Mouse (Mus musculus) layer of hippocampus, adult 9-11 months (tissue): ENCODE measurements at regions not wholly inside any gene's neighbourhood (a gene's known extent, or its start where the extent isn't known, plus 50 kb on each side); places are given as distances from the start of the nearest gene placed in this dataset.
"Not testable (repeated sequence)": the region's sequence is repeated elsewhere in the genome, so short reads cannot be mapped to it uniquely, and the experiment has no call there.

Source experiments
- DNase-seq: peaks from one replicate; pipeline ENCODE4 v3.0.0; 2022

GRCm38 (mm10) chr5:78075203-78075602, 667.4 kb upstream of the Igfbp7 start:
- DNase-seq, result no peak

DNA sequence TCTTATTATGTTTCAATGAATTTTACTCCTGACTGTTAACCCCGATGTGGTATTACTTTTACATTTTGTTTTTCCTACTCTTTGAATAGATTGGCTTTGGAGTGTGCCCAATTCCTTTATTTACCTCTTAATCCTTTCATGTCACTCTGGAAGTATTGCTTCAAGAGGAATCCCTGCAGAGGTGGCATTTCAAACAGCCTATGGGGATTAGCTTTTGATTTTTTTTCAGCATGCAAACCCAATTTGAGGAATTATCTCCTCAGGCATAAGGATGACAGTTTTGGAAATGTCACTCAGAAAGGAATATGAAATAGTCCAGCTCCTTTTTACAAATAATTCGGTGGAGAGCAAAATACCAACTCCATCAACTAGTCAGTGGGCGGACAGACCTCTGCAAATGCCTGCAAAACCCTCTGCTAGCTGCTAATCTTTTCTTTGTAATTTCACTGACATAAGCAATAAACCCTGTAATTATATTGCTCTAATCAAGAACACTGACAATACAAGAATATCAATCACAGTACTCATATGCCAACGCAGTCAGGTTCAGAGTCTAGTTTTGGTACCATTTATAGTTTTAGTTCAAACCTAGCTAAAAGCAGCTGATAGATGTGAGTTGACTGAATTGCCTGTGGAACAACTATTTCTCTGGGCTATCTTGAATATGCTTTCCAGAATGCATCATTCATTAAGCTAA, 624.9 kb upstream of the Igfbp7 start:
- no peak for DNase-seq

- DNase-seq, result no peak
Measured at GRCm38 (mm10) chr5:78017523-78017922, 609.7 kb upstream of the Igfbp7 start.

DNA sequence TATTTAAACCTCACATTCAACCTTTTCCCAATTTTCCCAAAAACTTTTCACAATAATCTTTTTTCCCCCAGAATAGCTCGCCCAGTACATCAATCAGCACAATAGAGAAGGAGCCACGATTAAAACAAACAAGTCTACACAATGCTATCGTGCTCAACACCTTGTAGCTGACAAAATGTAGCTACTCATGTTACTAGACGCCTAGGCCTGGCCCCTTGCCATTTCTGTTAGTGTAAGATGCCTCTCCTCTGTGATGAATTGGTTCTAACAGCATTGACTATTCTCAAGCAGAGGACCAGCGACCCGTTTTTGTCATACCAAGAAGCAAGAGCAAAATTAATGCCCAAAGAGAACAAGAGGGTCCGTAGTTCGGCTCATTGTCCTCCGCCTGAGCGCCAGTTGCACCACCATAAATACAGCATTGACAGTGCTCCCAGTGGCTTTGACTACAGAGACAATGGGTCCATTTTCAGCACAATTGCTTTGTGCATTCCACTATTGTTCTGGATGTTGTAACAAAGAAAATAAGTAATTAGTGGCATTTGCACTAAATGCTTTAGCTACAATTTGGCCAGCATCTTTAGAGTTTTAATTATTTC, 578.7 kb upstream of the Igfbp7 start:
- DNase-seq, result peak; percentile 76

DNA sequence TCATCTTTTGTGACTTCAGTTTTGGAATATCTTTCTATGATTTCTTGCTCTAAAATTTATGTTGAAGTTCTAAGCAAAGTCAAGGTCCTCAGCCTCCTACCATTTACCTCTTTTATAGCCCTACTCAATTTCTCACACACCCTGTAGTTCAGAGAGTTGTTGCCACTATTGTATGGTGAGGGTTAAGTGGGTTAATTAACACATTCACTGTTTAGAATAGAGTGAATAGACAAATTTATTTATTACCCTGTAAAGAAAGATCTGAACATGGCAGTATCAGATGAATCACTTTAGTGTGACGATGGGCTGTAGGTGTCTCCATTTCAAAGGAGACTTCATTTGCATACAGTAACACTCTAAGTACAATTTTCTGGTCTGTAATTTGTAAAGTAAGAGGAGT, 577.4 kb upstream of the Igfbp7 start:
- DNase-seq, result no peak

DNA sequence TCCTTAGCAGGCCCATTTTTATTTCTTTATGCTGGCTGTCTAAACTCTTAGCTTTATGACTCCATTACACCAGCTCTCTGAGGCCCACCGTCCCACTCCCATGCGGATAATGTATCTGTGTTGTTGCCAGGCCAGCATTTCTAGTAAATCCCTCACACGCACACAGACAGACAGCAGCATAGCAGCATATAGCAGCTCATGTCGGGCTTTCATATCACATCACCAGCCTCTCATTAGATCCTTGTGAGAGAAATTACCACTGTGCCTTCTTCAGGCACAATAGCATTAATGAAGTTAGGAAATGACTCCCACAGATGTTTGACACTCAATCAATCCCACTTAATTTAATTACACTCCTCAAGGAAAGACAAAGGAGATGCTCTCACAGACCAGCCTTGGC, 532.2 kb upstream of the Igfbp7 start:
- not testable (repeated sequence) for DNase-seq

DNA sequence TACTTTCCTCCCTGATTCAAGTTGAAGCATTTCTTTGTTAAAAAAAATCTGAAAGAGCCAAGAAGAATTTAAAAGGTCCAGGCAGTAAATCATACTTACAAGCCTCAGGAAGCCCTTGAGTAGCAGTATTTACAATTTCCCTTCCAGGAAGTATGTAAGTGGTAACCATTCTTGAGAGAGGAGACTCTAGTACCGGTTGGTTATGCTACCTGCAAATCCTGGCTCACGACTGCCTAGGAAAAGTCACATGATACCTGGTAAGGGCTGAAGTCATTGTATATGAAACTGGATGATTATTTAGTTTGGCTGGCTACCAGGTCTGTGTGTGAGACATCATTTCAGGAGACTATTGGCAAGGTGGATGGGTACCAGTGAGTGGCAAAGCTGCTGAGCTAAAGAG, 524.0 kb upstream of the Igfbp7 start:
- no peak for DNase-seq

- DNase-seq, result no peak
Measured at GRCm38 (mm10) chr5:77921186-77921585, 513.3 kb upstream of the Igfbp7 start.

DNA sequence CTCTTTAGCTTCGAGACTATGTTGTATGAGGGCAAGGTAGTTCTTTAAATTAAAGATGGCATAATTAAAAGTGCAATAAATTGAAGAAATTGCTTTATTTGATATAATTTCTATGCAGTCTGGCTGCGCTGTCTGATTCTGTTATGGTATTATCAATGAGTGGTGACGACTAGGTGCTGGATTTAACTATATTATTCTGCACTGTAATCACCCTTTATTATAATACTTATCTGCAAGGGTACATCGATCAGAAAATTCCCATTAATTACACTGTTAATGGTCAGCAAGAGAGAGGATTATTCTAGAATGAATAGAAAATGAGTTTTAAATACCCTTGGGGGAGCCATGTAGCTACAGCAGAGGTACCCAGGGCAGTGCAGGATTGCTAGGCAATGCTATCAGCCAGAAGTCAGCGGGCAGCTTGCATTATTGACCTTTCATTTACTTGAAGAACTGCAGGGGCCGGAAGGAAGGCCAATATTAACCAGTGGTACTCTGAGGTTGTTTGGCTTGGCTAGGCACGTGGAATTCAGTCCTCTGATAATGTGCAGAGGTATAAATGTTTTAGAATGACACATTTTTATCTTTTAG, 509.3 kb upstream of the Igfbp7 start:
- DNase-seq, result no peak

DNA sequence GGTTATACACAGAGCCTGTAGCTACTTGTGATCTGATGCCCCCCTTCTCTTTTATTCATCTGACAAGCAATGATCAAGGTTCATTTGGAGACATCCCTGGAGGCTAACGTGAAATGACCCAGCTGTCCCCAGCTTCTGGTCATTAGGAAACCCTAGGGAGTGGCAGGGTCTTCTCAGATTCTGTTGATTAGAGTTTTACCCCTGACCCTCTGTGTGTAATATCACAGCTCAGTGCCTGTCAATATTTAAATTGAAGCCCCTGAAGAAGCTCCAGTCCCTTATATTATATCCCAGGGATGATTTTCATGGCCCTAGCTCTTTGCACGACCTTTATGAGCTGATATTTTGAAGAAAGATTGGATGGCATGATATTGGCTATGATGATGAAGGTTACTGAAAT, 508.5 kb upstream of the Igfbp7 start:
- DNase-seq, result no peak

- DNase-seq, result no peak
Measured at GRCm38 (mm10) chr5:77909218-77909617, 501.4 kb upstream of the Igfbp7 start.

- not testable (repeated sequence) for DNase-seq
Measured at GRCm38 (mm10) chr5:77892024-77892423, 484.2 kb upstream of the Igfbp7 start.

DNA sequence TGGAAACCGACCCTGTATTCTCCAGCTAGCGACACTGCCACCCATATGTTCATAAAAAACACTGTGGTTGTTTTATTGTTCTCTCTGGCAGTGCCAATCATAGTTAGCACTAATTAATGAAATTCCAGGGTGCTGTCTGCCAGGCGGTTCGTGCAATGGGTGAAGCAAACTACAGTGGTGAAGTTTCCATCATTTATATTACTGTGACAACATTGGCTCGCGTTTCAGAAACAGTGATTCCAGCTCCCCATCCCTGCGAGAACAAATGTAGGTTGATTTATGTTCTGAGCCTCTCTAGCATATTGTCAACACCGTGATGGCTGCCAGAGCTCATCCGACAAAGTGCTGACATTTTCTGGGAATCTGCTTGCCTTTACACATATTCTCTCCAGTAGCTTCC, 480.7 kb upstream of the Igfbp7 start:
- peak; percentile 74 for DNase-seq

GRCm38 (mm10) chr5:77871403-77871802, 463.6 kb upstream of the Igfbp7 start:
- no peak for DNase-seq

DNA sequence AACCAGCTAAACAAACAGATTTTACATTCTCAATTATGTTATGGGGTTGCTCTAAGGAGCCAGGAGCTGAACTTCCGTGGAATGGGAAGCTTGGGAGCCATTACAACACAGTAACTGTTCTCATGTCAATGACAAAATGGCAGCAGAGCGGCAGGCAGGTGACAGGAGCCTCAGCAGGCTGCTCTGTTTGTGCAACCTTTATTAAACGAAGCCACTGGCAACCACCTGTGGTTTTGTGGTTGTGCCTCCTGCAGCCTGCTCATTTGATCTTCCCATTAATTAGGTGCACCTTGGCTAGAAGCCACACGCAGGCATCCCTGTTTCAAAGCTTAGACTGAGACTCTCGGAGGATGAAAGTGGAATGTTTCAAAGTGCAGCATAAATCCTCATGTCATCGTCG, 457.5 kb upstream of the Igfbp7 start:
- no peak for DNase-seq

DNA sequence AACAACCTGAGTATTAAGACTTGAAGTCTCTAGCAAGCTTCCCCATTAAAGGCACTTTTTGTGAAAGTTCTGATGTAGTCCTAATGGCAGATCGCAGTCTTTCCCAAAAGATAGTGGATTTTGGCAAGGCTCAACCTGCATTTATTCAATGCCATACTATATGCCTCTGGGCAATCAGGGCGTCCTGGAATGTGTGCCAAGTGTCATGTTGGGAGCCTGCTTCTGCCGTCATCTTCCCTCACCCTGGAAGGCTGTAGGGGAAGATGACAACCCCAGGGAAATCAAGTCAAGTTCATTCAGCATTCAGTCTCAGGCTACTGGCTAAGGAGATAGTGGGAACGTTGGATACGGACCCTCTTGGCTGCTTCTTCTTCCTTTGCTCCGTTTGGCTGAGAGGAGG, 447.4 kb upstream of the Igfbp7 start:
- no peak for DNase-seq

GRCm38 (mm10) chr5:77853999-77854784, 446.4 kb upstream of the Igfbp7 start:
- no peak for DNase-seq

DNA sequence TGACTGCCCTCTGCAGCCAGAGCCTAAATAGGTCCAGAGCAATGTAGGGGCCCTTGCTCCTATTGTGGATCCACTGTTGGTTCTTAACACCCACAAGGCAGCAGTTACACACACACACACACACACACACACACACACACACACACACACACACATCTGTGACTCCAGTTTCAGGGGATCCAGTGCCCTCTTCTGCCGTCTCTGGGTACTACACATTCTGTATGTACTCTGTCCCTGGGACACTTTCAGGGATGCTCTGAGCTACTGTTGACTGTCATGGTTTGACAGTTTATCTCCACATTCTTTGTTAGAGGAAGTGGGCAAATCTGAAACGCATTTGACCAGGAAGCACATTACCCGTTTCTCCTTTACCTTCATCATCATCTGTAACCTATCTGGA, 443.8 kb upstream of the Igfbp7 start:
- no peak for DNase-seq

- peak; percentile 31 for DNase-seq
Measured at GRCm38 (mm10) chr5:77838186-77839097, 430.6 kb upstream of the Igfbp7 start.

DNA sequence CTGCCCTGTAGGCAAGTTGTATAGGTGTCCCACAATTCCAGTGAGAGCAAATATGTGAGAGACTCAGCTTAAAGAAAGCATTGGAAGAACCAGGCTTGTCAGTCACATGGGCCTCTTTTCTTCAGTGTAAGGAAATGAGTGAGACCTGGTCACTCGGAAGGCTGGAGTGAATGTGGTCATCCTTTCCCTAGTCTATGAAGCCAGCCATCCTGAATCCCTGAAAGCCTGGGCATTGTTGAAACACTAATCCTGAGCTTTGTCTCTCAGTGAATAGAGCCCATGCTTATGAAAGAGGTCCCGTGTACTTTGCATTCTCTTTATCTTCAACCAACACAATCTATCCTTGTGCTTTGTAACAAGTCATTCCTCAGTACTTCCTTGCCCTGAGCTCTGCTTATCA, 420.1 kb upstream of the Igfbp7 start:
- no peak for DNase-seq

DNA sequence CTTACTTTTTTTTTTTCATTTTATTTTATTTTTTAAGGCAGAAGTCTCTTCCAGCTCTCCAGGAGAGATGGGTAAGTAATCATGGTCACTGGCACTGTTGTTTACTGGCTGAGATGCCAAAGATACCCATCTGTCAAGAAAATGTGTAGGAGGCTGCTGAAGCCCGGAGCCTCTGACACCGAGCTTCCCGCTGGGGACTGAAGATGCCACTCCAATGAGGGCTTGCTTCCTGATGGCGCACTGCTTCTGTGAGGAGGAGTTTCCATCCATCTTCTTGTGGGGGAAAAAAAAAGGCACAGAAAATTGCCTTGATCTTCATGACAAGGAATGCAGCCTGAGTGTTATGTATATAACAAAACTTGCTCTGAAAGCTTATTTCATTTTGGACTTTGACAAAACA, 418.2 kb upstream of the Igfbp7 start:
- DNase-seq, result no peak

- no peak for DNase-seq
Measured at GRCm38 (mm10) chr5:77816759-77817280, 409.0 kb upstream of the Igfbp7 start.
